Mouse (Mus musculus) right cerebral cortex, postnatal 4 days (tissue): ENCODE measurements around the gene A530064D06Rik.
"Not testable (repeated sequence)": the region's sequence is repeated elsewhere in the genome, so short reads cannot be mapped to it uniquely, and the experiment has no call there.

Experiments used
- DNase-seq: peaks from one replicate; pipeline ENCODE4 v3.0.0-alpha.2; 2022

A530064D06Rik gene

DNA sequence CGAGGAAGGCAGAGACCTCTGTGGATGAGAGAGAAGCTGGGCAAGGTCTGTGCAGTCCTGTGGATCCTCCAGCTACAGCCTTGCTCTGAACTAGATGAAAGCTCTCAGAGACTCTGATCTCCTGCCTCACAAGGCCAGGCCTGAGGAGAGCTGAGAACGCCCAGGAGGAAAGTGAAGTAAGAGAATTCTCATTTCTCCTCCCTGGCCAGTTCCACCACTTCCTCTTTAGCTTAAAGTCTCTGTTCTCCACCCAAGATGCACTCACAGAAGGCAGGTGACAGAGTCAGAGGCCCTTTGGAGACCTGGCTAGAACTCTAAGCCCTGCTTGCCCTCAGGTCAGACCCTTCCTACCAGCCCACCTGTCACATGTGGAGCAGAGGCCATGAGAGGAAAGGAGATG is at the start of gene A530064D06Rik:
Gene A530064D06Rik, minus strand, starts transcription at position 173 of the 400 bp plus-strand sequence.
- not testable (repeated sequence) for DNase-seq

DNA sequence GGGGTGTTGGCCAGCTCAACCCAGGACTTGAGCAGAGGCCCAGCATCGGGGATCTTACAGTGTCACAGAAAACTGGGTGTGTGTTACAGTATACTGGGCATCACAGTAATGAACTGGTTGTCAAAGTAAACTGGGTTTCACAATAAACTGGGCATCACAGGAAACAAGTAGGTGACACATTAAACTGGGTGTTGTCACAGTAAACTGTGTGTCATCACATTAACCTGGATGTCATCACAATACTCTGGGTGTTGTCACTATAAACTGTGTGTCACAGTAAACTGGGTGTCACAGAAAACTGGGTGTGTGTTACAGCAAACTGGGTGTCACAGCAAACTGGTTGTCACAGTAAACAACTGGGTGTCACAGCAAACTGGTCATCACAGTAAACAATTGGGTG is 48.4 kb upstream of the A530064D06Rik start:
- no peak for DNase-seq

DNA sequence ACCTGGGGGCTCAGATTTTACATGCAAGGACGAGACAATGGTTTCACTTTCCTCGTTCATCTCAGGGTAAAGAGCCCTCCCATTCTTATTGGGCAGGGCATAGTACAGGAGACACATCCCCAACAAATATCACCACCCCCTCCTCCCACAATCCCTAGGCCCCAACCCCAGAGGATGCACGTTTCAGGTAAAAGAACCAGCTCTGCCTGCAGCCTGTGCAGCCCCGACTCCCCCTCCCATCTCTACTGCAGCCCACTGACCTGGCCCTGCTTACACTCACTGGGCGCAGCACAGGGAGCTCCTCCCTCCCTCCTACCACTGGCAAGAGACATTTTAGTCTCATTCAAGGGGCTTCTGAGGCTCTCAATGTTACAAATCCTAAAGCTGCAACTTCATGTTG is 46.4 kb upstream of the A530064D06Rik start:
- no peak for DNase-seq

DNA sequence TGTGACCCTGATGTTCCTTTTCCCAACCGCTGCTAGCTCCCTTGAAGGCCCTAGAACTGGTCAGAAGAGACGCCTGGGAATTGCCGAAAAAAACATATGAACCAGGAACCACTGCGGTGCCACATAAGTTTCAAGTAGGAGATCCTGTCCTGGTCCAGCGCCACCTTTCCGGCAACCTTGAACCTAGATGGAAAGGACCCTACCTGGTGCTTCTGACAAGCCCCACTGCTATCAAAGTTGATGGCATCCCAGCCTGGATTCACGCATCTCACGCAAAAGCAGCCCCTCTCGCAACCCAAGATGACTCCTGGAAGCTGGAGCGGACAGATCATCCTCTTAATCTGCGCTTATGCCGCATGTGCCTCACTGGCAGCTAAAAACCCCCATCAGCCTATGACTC is 45.5 kb upstream of the A530064D06Rik start:
- no peak for DNase-seq

DNA sequence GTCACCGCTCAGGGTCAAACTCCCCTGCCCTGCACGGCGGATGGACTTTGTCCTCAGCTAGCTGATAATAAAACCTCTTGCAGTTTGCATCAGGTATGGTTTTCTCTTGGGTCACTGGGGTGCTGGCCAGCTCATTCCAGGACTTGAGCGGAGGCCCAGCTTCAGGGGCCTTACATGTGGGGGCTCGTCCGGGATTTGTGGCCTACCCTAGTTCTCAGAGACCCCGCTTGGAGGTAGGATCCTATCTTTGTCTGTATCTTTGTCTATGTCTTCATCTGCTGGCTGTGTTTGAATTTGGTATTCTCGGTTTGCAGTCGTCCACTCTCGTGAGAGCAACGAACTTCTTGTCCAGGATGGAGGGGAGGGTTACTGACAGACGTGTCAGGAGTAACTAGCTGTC is 36.0 kb upstream of the A530064D06Rik start:
- DNase-seq, result no peak

DNA sequence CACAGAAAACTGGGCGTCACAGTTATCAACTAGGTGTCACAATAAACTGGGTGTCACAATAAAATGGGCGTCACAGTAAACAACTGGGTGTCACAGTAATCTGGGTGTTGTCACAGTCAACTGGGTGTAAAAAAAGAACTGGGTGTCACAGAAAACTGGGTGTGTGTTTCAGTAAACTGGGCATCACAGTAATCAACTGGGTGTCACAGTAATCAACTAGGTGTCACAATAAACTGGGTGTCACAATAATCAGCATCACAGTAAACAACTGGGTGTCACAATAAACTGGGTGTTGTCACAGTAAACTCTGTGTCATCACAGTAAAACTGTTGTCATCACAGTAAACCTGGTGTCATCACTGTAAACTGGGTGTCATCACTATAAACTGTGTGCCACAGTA is 25.3 kb upstream of the A530064D06Rik start:
- DNase-seq, result no peak

DNA sequence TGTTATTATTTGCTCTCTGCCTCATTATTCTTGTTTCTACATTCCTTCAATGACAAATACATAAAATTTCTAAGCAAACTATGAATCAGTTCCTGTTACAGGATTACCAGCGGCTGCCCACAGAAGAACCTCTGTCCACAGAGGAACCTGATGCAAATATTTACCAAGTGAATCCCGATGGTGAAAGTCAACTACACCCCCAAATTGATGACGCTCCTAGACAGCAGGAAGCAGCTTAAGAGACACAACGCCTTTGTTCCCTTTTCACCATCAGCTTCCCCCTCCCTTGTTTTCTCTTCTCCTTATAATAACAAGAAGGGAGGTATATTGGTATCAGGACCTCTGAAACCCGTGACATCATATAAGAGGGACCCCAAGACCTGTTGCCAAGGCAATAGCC is 18.2 kb upstream of the A530064D06Rik start:
- DNase-seq, result no peak

GRCm38 (mm10) chr17:48157382-48158076 is 9.5 kb downstream of the A530064D06Rik start:
- DNase-seq, result no peak

- no peak for DNase-seq
These were observed 21.0 kb downstream of the A530064D06Rik start, which contains the start of gene 9830107B12Rik for GRCm38 (mm10) chr17:48146120-48146519. Gene 9830107B12Rik, minus strand, starts transcription at chr17:48146268.

DNA sequence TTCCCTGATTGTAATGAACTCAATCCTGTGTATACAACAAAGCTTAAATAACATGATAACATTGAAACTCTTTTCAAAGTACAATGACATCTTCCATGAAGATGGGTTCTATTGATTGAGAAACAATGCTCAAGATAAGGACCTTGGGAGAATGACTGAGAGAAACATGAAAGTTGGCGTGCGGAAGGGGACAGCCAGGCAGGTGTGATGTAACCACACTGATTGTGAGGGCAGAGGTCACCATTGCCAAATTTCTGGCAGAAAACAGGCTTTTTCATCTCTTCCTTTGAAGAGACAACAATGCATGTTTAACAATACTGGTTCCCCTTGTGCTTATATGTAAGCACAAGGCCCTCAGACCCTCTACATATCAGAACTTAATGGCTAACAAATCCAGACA is 34.3 kb downstream of the A530064D06Rik start:
- DNase-seq, result no peak

GRCm38 (mm10) chr17:48120456-48120855 is 46.6 kb downstream of the A530064D06Rik start:
- no peak for DNase-seq

DNA sequence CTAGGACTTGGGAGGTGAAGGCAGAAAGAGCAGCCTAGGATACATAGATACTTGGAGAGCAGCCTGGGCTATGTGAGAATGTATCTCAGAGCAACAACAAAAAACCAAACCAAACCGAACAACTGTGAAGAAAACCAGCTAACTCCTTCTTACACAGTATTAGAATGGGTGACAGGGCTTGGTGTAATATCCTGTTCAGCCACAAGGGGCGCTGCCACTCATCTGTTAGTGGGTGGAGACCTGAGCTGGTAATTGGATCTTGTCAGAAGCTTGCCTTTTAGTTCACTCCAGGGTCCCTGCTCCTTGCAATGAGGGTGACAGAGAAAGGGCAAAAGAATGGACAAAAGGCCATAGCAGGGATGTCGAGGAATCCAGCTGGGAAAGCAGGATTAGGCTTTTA is 47.4 kb downstream of the A530064D06Rik start:
- DNase-seq, result peak; percentile 85

DNA sequence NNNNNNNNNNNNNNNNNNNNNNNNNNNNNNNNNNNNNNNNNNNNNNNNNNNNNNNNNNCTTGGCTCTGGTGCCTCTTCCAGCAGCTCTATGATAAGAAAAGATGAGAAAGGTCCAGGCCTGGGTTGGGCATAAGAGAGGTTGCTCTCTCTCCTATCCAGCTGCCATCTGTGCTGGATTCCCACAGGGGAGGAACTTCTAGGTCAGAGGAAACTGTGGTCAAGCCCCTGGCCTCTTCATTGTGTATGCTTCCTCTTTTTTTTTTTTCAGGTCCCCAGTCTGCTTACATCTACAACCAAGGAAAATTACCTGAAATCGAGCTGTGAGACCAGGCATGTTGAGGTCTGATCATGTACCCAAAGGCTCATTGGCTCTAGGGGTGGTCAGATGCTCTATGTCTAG is 48.5 kb downstream of the A530064D06Rik start:
- no peak for DNase-seq

- no peak for DNase-seq
These were observed 56.4 kb downstream of the A530064D06Rik start for GRCm38 (mm10) chr17:48110547-48111287.

DNA sequence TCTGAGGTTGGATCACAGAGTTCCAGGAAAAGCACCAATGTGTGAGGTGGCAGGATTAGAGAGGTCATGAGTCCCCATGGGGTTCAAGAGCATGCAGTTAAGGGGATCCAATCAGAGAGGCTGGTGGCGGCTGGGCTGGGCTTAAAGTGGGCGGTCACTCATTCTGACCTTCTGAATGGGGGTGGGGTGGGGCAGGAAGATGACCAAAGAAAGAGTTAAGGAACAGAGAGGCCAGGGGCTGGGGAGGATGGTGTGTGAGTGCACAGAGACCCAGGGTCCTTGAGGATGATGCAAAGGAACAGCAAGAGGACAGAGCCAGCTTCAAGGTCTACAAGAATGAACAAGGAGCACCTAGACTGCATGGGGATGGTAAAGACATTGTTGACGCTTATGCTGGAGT is 58.6 kb downstream of the A530064D06Rik start:
- no peak for DNase-seq

- no peak for DNase-seq
These were observed 59.2 kb downstream of the A530064D06Rik start for GRCm38 (mm10) chr17:48107862-48108261.

DNA sequence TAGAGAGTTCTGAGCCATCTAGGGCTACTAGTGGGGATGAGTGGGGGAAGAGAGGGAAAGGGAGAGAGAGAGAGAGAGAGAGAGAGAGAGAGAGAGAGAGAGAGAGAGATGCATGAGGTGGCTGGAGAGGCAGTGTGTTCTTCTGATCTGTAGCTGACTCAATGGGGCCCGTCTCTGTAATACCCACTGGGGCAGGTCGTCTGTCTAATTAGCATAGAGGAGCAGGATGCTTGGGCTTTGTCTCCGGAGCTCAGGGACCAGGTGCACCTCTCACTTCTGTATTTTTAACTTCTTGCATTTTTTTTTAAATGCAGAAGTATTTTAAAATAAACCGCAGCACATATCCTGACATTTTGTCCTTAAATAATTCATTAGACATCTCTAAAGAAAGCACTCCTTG is 59.7 kb downstream of the A530064D06Rik start:
- DNase-seq, result no peak

GRCm38 (mm10) chr17:48100441-48101417 is 66.3 kb downstream of the A530064D06Rik start:
- DNase-seq, result peak; percentile 87

- DNase-seq, result no peak
These were observed 67.8 kb downstream of the A530064D06Rik start for GRCm38 (mm10) chr17:48099312-48099711.
